Comparison of ENCODE assay signal across 8 mouse cellular contexts in the genomic region with DNA sequence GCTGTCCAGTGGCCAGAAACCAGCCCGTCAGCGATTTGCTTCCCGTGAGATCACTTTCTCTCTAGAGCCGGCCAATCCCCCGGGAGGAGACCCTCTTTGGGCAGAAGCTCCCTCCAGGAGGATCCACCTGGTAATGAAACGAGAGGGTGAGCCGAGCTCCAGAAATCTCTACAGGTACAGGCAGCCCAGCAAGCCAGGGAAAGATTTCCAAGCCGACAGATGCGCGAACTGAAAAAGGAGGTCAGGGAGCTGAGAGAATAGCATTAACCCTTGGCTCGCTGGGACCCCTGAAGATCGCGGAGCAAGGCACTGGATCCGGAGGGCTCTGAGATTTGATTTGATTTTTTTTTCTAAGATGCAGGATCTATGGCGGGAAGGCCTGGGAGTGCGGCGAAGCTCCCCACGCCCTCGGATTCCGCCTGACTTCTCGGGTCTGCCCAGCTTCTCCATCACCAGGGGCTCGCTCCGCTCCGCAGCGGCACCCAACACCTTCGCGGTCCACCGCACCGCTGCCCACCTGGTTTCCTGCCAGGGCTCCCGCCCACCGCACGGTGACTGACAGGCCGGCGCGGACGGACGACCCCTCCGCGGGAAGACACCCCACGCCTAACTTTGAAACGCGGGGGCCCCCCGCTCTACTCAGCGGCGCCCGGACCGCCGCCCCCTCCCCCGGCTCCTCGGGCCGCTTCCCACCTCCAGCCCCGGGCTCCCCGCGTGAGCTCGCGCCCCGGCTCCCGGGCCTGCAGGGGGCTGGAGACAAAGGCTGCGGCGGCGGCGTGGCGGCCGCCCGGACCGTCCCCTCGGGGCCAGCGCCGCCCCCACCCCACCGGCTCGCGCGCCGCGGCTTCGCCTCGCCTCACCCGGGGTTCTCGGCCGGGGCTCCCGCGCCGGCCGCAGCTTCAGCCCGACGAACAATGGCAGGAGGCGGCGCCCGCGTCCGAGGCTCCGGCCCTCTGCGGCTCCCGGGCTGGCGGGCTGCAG. TPM values are rescaled to one million over a fixed set of nuclear protein-coding genes. Genes with fewer than 3 reads are reported as not detected.
DNase-seq lines count a peak whose midpoint lies in the region; ATAC-seq and TF ChIP-seq lines count a peak whose summit lies in the region.

No protein-coding gene starts in this region.

- H3K79me2 ChIP-seq in heart, adult 2 months (replicated peaks; ENCODE audit: control insufficient read depth, insufficient read depth, low read length): peaks cover 3% of the 10 kb centered on the region

- H3K9me3 ChIP-seq in G1E (replicated peaks): no peaks in the 10 kb centered on the region
- H3K9me3 ChIP-seq in lung, embryonic 14.5 days (ENCODE audit: low read depth, low read length): no peaks in the 10 kb centered on the region

- no peaks in the 10 kb centered on the region for H3K27me3 ChIP-seq in G1E (ENCODE audit: insufficient read depth, low read length)
- H3K27me3 ChIP-seq in heart, adult 2 months (ENCODE audit: control insufficient read depth, insufficient read depth, low read length): no peaks in the 10 kb centered on the region
- no peaks in the 10 kb centered on the region for H3K27me3 ChIP-seq in lung, embryonic 14.5 days (ENCODE audit: insufficient read depth, low read length)

- TF ChIP-seq EP300 in heart, adult 2 months (IDR thresholded peaks at IDR 0.05; ENCODE audit: insufficient read depth, low read depth, low read length): no peak

- H3K9ac ChIP-seq in heart, adult 2 months (ENCODE audit: low read depth, low read length): peak overlapping the region; percentile 83
- peak overlapping the region; percentile 95 for H3K9ac ChIP-seq in lung, embryonic 14.5 days

- 1% methylated on average over 89 of the region's 95 CpGs for WGBS in heart, adult 2 months
- WGBS in lung, embryonic 14.5 days: under 1% methylated on average over 95 of the region's 95 CpGs
- 1% methylated on average over 95 of the region's 95 CpGs for WGBS in olfactory bulb, adult 2 months

- H3K4me2 ChIP-seq in lung, embryonic 14.5 days: peak overlapping the region; percentile 75

- peak overlapping the region; percentile 71 for H3K27ac ChIP-seq in heart, adult 2 months
- peak overlapping the region; percentile 94 for H3K27ac ChIP-seq in lung, embryonic 14.5 days (ENCODE audit: low read depth)
- no peak overlapping the region for H3K27ac ChIP-seq in olfactory bulb, adult 2 months (ENCODE audit: insufficient read depth, low read depth, low read length)

- intact Hi-C loops in heart, adult 2 months (cut with DNase I): no loop called here

- H3K4me3 ChIP-seq in G1E (ENCODE audit: low read depth, low read length): peak overlapping the region; percentile 75
- peak overlapping the region; percentile 82 for H3K4me3 ChIP-seq in heart, adult 2 months
- H3K4me3 ChIP-seq in lung, embryonic 14.5 days (ENCODE audit: low read depth, low read length): peak overlapping the region; percentile 93
- H3K4me3 ChIP-seq in olfactory bulb, adult 2 months (ENCODE audit: insufficient read depth, low read depth, low read length): peak overlapping the region; percentile 68

- H3K4me1 ChIP-seq in G1E (ENCODE audit: insufficient read depth, low read depth, low read length): peaks cover 83% of the 10 kb centered on the region
- H3K4me1 ChIP-seq in heart, adult 2 months (ENCODE audit: control insufficient read depth, insufficient read depth, low read length): peaks cover 7% of the 10 kb centered on the region
- peaks cover 7% of the 10 kb centered on the region for H3K4me1 ChIP-seq in lung, embryonic 14.5 days (ENCODE audit: insufficient read depth)
- H3K4me1 ChIP-seq in olfactory bulb, adult 2 months (ENCODE audit: control insufficient read depth, insufficient read depth, low read length): peaks cover 9% of the 10 kb centered on the region

- no peak for TF ChIP-seq POLR2A in heart, adult 2 months (IDR thresholded peaks at IDR 0.05; ENCODE audit: insufficient read depth, low read depth, low read length)
- no peak for TF ChIP-seq POLR2A in olfactory bulb, adult 2 months (IDR thresholded peaks at IDR 0.05; ENCODE audit: insufficient read depth, low read depth, low read length)

- TF ChIP-seq CTCF in G1E (IDR thresholded peaks at IDR 0.05; ENCODE audit: low read depth, low read length): no peak
- TF ChIP-seq CTCF in heart, adult 2 months (IDR thresholded peaks at IDR 0.05): no peak
- no peak for TF ChIP-seq CTCF in lung, embryonic 14.5 days (IDR thresholded peaks at IDR 0.05; ENCODE audit: low read depth)
- TF ChIP-seq CTCF in olfactory bulb, adult 2 months (IDR thresholded peaks at IDR 0.05; ENCODE audit: insufficient read depth, low read depth, low read length): no peak

- DNase-seq in 3134 (ENCODE audit: extremely low read depth, insufficient read length, low spot score) (peak; percentile 20), G1E (ENCODE audit: low spot score) (peak; percentile 27)
- peak; percentile 80 to 82 for DNase-seq in cerebellum, postnatal 36 days
- peak; percentile 58 to 59 for DNase-seq in heart, adult 2 months
- peak; percentile 31 for DNase-seq in kidney, adult 9 months
- DNase-seq in lung, embryonic 14.5 days: peak; percentile 70

- H3K36me3 ChIP-seq in G1E (replicated peaks): peaks cover 49% of the 10 kb centered on the region
- H3K36me3 ChIP-seq in heart, adult 2 months (ENCODE audit: control insufficient read depth, insufficient read depth, low read length): peaks cover 16% of the 10 kb centered on the region
- H3K36me3 ChIP-seq in lung, embryonic 14.5 days (ENCODE audit: insufficient read depth): no peaks in the 10 kb centered on the region

- ATAC-seq in G1E (ENCODE audit: extremely low read depth, insufficient number of reproducible peaks, low FRiP score, poor library complexity, severe bottlenecking): no peak
- ATAC-seq in lung, embryonic 14.5 days (ENCODE audit: insufficient read depth): peak; percentile 64
- no peak for ATAC-seq in monocyte, adult 5-6 weeks (replicated peaks; ENCODE audit: insufficient number of reproducible peaks, low FRiP score, low TSS enrichment, poor library complexity, severe bottlenecking)

RNA-seq across cellular contexts. Expression of a gene that starts 26.2 kb away (rescaled TPM):
- total RNA-seq in G1E (2014; fragmentation: Nextera tagmentation) (0.63 and 1.2 TPM in 2 replicates), G1E (2017) (0.16 and 0.46 TPM in 2 replicates)
- polyA plus RNA-seq in G1E (2012): 0.26 and 0.28 TPM in 2 replicates
- total RNA-seq in heart, adult 2 months (2021): under 1 TPM; 0.11 to 0.13 TPM
- polyA plus RNA-seq in heart, adult 2 months (2012; rRNA removed): 0.08 and 0.12 TPM in 2 replicates
- polyA plus RNA-seq in lung, embryonic 14.5 days (2014; fragmentation: Nextera tagmentation; extraction: Ambion mirVana): 0.08 and 0.11 TPM in 2 replicates
- polyA plus RNA-seq in olfactory bulb, adult 2 months (2012; ENCODE audit: insufficient read depth, insufficient read length, low replicate concordance, missing spikeins): not detected in 2 replicates
- 0.19 to 2.2 TPM (median 0.85 TPM) in 3 replicates for total RNA-seq in monocyte, adult 5-6 weeks (2017)

RNA-seq across cellular contexts. Expression of a gene that starts 26.8 kb away (rescaled TPM):
- total RNA-seq in G1E (2014; fragmentation: Nextera tagmentation): 329 and 560 TPM in 2 replicates
- total RNA-seq in G1E (2017): 97.8 and 129 TPM in 2 replicates
- polyA plus RNA-seq in G1E (2012): 119 and 152 TPM in 2 replicates
- total RNA-seq in heart, adult 2 months (2021): 100 to 1,000 TPM; 128 to 256 TPM
- 58.7 and 62.5 TPM in 2 replicates for polyA plus RNA-seq in heart, adult 2 months (2012; rRNA removed)
- 79.1 and 86.3 TPM in 2 replicates for polyA plus RNA-seq in lung, embryonic 14.5 days (2014; fragmentation: Nextera tagmentation; extraction: Ambion mirVana)
- 382 TPM in 1 of 2 replicates, not detected in the other for polyA plus RNA-seq in olfactory bulb, adult 2 months (2012; ENCODE audit: insufficient read depth, insufficient read length, low replicate concordance, missing spikeins)
- total RNA-seq in monocyte, adult 5-6 weeks (2017): 92.6 to 112 TPM (median 98.1 TPM) in 3 replicates

Comparison
In these comparisons a context has a peak if more than half of its experiments do, and no peak if none do; other contexts are left out.
1. DNase-seq: peak in every context shown above with its lines; median percentile 81 in cerebellum, postnatal 36 days; 70 in lung, embryonic 14.5 days; 58 in heart, adult 2 months; 31 in kidney, adult 9 months; 27 in G1E; 20 in 3134.